Mouse (Mus musculus) lung, postnatal 36 days (tissue): Measurements from ENCODE around the gene Utp15.
A peak's percentile ranks its signal among the peaks of the same experiment; 100 is the strongest.

Experiments
- DNase-seq: peaks from one replicate; pipeline ENCODE4 v3.0.0; 2022; ENCODE audit warnings: mixed read lengths

The Utp15 gene

GRCm38 (mm10) chr13:98245386-98245785 lies 17.5 kb downstream of the Utp15 start:
- no peak for DNase-seq

DNA sequence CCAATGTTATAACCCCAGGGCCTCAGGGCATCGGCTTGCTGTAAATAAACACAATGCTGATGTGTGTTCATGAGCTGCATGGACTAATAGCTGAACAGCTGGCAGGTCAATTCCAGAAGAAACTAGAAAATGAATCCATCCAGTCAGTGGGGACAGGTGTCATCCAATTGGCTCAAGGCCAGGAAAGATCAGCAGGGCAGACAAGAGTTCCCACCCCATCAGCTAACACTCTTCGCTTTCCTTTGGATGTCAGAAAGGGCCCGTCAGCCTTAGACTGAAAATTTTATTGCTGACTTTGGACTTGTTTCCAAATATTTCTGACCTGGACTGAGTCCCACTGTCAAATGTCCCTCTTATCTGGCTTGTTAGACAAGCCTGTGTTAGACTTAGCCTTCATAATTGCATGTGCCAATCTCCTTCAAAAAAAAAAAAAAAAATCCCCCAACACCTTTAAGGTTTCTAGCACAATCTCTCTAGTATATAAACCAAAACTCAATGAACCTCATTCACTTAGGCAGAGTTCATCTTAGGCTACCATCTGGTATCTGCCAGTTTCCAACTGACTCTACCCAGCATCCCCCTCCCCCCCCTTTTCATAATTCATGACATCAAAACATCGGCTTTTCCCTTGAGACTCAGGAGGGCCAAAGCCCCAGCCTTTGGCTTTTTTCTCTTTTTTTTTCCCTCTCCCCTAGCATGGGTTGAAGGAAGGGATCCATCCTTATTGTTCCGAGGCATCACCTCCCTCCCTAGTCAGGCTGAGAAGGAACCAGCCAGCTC lies 18.1 kb downstream of the Utp15 start:
- peak; percentile 15 for DNase-seq

GRCm38 (mm10) chr13:98241531-98242282 lies 21.1 kb downstream of the Utp15 start:
- no peak for DNase-seq

GRCm38 (mm10) chr13:98239978-98240641 lies 22.7 kb downstream of the Utp15 start:
- DNase-seq = peak; percentile 82

- no peak for DNase-seq
Measured at GRCm38 (mm10) chr13:98235451-98235850, 27.4 kb downstream of the Utp15 start.

GRCm38 (mm10) chr13:98230511-98230910 lies 32.3 kb downstream of the Utp15 start:
- DNase-seq = no peak

DNA sequence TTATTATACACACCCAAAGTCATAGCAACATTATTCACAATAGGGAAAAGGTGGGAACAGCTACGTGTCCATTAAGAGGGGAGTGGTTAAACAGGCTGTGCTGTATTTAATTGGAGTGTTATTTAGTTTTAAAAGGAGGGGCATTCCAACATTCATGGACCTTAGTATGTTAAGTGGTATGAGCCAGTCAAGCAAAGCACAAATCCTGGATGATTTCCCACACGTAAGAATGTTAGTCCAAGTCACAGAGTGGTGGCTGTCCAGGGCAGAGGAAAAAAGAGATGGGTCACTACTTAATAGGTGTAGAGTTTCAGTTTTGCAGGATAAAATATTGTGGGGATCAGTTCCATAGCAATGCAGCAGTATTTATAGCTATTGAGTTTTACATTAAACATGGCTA lies 36.6 kb downstream of the Utp15 start:
- DNase-seq = no peak

DNA sequence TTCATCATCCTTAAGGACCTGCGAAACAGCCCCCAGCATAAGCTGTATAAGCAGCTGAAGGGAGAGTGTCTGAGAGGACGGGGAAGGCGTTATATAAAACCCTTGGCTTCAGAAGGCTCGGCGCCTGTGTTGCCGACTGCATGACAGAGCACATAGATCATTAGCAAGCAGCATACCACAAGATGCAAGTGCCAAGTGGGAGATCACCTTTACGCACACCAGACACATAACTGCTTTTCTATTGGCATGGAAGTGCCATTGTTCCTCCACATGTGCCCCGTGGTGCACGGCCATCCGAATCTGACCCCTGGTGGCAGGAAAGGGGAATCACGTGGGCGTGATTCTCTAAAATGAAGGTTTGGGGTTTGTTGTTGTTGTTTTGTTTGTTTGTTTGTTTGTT lies 40.0 kb downstream of the Utp15 start:
- peak; percentile 48 for DNase-seq

DNA sequence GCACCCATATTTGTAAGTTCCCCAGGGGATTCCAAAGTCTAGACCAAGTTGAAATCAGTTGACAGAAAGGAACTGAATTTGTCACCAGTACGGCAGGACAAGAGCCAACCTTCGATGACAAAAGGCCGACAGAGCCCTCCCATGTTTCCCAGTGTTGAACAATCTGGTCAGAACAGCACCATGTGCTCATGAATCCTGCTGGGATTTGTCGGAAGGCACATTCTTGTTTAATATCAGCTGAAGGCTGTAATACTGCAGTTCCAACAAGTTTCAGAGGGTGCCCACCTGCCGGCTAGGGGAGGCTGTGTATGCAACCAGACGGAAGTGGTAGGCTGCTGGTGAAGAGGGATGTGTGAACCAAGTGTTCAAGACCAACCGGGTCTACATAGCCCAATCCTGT lies 52.7 kb downstream of the Utp15 start:
- DNase-seq = no peak

DNA sequence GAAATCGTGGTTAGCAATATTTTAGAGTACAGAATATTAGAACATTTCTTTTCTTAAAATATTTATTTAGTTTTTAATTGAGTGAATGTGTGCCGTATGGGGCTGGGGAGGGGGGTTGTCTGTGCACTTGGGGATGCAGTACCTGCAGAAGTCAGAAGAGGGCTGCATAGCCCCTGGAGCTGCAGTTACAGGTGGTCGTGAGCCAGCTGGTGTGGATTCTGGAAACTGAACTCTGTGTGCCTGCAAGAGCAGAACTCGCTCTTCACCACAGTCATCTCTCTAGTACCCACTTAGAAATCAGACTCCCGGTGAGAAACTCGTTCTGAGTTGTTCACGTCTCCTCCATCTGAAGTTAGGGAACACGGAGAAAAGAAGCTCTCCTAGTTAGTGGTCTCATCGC lies 54.0 kb downstream of the Utp15 start:
- no peak for DNase-seq

- DNase-seq = no peak
Measured at GRCm38 (mm10) chr13:98206546-98206870, 56.3 kb downstream of the Utp15 start.

GRCm38 (mm10) chr13:98205771-98206545 lies 56.9 kb downstream of the Utp15 start, which contains the start of gene Arhgef28:
TSS of gene Arhgef28 (minus strand) at chr13:98206439.
- DNase-seq = peak; percentile 72

DNA sequence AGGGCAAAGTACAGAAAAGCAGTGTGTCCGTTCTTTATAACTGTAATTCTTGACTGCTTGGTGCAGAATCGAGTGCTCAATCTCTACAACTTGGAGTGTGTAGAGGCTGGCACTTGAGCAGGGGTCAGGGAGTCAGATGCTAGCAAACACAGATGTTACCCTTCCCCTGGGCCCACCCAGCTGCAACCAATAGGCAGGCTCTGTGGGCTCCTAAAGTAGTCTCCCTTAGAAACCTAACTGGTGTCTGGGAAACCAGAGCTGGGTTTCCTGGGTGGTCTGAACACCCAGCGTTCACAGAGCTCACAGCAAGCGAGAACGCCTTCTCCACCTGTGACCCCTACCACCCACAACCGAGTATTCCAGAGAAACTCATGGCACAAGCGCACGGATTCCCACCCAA lies 57.7 kb downstream of the Utp15 start:
- DNase-seq = no peak

DNA sequence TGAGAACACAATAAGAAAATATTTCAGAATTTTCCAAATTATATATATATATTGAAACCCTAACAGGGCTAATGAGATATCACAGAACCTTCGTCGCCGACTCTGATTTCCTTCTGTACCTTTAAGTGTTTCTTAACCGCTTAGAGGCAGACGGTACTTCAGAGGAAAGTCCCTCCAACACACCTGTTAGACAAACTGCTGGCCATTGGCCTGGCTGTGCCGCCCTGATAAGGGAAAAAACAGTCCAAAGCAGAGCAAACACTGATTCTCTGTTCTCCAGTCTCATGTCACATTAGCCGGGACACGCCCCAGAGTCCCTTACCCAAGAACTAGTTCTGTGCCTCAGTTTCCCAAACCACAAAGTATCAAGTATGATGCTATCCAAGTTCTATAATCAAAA lies 58.5 kb downstream of the Utp15 start:
- DNase-seq = peak; percentile 26

GRCm38 (mm10) chr13:98201436-98201835 lies 61.4 kb downstream of the Utp15 start:
- DNase-seq = no peak
